Mouse (Mus musculus): Measurements from ENCODE around the gene Axl.

- TF ChIP-seq CTCF (IDR thresholded peaks at IDR 0.05; ENCODE audit: extremely low read depth, insufficient read depth, low read length) (no peak), POLR2A (IDR thresholded peaks at IDR 0.05; ENCODE audit: extremely low read depth, insufficient read depth, low read length) (no peak)
These were observed 41.7 kb downstream of the Axl start for GRCm38 (mm10) chr7:25746844-25747243.
